Mouse (Mus musculus) adrenal gland, adult 18-20 months (tissue): ENCODE data around the gene St6galnac1. TPM values are rescaled to one million over a fixed set of nuclear protein-coding genes. Genes with fewer than 3 reads are reported as not detected.
"Not testable (repeated sequence)": the region's sequence is repeated elsewhere in the genome, so short reads cannot be mapped to it uniquely, and the experiment has no call there.

Experiments used
- DNase-seq, 2 experiments: peaks; one replicate each; pipeline ENCODE4 v3.0.0; 2021 to 2022; ENCODE audit warnings: low spot score in 2 of 2
- total RNA-seq, 2 experiments: library from RNA; stranded (reverse); gene quantifications; 1 replicate in 1 of 2; 2 replicates in 1 of 2; pipeline ENCODE4 v1.2.3; 2021

St6galnac1 gene
- total RNA-seq, 2 experiments from 2014 or later, result 0.32 TPM; not detected in 1

DNA sequence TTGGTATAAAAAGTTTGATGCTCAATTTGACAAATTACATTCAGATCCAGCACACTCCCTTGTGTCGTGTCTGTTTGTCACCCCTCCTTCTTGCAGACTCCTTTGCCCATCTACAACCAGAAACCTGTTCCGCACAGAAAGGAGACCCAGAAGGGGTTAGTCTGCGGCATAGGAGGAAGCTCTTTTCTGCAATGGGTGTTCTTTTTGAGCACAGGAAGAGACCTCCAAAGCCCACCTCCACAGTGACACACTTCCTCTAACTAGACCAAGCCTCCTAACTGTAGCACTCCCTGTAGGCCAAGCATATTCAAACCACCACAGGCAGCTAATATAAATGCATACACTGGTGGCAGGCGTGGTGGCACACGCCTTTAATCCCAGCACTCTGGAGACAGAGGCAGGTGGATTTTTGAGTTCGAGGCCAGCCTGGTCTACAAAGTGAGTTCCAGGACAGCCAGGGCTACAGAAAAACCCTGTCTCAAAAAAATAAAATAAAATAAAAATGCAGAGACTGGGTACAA, 44.2 kb downstream of the St6galnac1 start:
- DNase-seq, result not testable (repeated sequence)

DNA sequence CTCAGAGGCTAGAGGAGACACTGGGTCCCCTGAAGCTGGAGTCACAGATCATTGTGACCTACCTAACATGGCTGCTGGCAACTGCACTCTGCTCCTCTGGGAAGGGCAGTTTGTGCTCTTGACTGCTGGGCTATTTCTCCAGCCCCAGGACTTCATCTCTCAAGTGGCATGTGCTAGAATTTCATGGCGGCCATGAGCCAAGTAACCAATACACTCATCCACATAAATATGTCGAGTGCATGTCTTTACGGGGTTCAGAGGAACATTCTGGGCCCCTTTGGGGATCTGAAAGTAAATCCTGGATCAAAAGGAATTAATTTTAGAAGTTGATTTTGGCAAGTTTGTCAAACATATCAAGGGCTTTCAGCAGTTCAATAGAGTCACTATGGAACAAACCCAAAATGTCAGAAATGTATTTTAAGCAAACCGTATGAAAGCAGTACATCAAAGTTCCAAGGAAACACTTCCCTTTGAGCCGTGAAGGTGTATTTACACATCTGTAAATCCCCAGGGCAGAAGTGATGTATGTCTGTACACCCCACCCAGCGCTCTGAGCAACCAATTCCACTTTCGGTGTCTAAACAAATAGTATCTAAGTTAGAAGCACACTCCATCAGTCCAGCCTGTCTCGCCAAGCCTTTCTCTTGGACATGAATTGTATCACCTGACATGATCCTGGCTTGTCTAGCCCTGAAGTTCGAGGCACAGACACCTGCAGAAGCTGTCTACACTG, 45.9 kb downstream of the St6galnac1 start:
- DNase-seq, result no peak

DNA sequence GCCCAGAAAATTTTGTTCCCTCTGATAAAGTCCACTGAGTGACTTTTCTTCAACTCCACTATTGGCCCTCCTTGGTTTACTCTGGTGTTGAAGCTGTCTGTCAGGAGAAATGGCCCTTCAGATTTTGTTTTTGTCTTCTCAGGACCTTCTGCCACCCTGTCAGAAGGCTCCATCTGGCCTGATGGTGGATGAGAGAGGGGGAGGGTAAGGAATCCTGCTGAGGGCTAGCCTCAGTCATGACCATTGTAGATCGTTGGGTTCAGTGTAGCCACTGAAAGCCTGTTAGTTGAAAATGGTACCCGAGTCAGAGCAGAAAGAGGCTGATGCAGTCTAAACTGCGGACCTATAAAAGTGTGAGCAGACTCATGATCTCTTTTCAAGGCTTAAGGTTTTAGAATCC, 49.2 kb downstream of the St6galnac1 start:
- no peak for DNase-seq

DNA sequence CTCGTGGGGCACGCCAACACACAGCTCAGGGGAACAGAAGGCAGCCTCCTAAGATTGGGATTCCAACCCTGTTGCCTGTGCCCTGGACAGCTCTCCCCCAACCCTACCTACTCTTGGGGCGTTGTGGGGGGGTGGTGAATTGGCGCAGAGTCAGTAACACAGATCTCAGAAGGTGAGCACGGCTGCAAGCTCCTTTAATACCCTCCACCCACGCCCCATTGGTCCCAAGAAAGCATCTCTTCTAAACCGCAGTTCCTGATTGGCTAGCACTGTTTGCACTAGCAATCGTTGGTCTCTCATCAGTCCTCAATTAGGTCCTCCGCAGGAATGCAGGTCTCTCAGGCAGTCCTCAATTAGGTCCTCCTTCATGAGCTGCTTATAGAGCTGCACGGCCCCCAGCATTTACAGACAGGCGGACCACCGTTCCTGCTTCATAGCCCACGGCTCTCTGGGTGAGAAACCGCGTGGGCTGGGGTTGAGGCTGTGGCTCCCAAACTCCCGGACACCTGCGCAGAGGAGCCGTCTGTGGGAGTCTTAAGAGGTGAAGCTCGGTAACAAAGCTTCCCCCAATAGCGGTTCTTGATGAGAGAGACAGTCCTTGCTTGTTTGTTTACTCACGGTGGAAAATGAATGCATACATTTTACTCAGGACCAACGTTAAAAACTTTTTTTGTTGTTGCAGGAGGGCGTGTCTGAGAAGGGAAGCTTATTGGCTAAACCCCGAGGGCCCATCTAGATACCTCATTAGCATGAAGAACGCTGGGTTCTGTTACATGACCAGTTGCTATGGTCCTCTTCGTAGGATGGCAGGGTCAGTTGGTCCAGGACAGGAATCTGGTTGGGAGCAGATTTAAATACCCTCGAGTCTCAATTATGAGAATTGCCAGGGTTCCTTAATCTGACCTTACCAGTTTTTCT, 50.0 kb downstream of the St6galnac1 start:
- DNase-seq, result no peak

DNA sequence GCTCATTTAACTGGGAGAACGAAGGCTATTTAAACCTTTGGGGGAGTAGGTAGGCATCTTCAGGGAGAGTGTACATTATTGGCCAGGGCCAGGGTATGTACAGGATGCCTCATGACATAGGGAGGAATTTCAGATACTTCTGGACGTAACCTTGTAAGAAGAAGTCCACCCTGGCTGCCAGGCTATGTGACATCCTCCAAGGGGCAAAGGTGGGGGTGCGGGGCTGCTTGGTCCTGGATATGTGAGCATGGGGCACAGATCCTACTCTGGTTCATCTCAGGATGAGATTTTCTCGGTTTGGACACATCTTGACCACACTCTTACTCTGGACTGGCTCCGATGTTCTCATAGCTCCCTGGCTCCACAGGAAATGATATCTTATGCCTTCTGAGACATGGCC, 52.2 kb downstream of the St6galnac1 start:
- DNase-seq, result no peak

DNA sequence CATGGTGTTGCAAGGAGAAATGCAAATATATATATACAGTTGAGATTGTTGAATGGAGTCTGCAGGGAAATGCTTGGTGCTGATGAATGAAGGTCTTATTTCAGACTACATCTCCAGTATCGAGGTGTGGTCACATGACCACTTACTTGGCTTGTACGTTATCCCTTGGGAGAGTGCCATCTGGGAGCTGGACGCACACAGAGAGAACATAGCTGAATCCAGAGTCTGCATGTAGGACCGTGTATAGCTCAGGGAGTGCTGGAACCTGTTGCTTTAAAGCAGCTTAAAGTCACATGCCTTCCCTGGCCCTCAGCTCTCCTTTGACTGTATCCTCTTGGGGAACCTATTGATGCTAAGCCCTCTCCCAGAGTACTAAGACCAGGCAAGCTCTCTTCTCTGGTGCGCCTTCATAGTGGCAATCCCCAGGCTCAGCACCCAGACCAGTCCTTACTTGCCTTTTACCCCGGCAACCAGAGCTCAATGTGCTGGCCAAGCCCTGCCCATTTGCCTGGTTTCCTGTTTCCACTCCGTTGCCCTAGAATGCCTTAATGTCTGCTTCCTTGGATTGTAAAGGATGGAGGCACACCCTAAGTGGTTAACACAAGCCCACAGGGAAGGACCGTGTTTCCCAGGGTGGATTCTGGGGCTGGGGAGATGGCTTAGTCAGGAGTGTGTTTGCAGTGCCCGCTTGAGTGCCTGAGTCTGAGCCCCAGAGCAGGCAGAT, 53.6 kb downstream of the St6galnac1 start:
- no peak for DNase-seq

DNA sequence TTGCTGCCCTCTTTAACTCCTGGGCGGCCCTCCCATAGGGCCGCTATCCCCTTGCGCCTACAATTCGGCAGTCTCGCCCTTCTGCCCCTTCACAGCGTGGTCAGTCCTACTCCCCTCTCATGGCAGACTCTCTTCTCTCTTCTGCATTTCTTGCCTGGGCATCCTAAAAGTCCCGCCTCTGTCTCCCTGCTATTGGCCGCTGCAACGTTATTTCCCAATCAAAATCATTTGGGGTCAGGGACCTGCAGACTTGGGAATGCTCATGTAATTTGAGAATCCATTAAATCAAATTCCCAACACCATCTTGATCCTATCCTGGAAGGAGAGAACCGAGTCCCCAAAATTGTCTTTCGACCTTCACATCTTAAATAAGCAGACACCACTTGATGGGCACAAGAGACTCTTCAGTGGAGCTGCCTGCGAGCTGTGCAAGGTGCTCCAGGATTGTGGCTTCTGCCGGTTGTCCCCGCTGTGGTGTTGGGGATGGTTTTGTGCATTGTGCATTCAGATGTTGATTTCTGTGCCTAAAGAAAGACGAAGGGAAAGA, 54.9 kb downstream of the St6galnac1 start:
- no peak for DNase-seq

Other genes with a start within 250 kb of the St6galnac1 start
- gene Sphk1, start 244.6 kb downstream of the St6galnac1 start, total RNA-seq, result 1 to 10 TPM; 1.9 to 2.5 TPM
- 10 to 100 TPM; 27.6 to 29.0 TPM for gene Ube2o, start 194.1 kb downstream of the St6galnac1 start, total RNA-seq
- not detected for gene Aanat, start 189.1 kb downstream of the St6galnac1 start, total RNA-seq
- gene Rhbdf2, start 148.5 kb downstream of the St6galnac1 start, total RNA-seq, result 10 to 100 TPM; 12.1 to 17.6 TPM
- gene Prcd, start 122.0 kb downstream of the St6galnac1 start, total RNA-seq, result 10 to 100 TPM; 12.5 to 13.2 TPM
- gene Cygb, start 121.2 kb downstream of the St6galnac1 start, total RNA-seq, result 10 to 100 TPM; 26.0 to 42.7 TPM
- gene Mxra7, start 52.5 kb upstream of the St6galnac1 start, total RNA-seq, result 10 to 100 TPM; 44.3 to 55.9 TPM
- gene Mettl23, start 67.8 kb upstream of the St6galnac1 start, total RNA-seq, result 10 to 100 TPM; 32.2 to 32.7 TPM
- gene Jmjd6, start 67.9 kb upstream of the St6galnac1 start, total RNA-seq, result 10 to 100 TPM; 42.2 to 52.6 TPM
- gene Mfsd11, start 76.9 kb upstream of the St6galnac1 start, total RNA-seq, result 10 to 100 TPM; 39.3 to 42.3 TPM
- gene Srsf2, start 77.6 kb upstream of the St6galnac1 start, total RNA-seq, result 100 to 1,000 TPM; 228 to 275 TPM
- under 1 TPM; 0.19 to 0.36 TPM for gene Mgat5b, start 143.4 kb upstream of the St6galnac1 start, total RNA-seq